Mouse (Mus musculus) heart, embryonic 13.5 days (tissue): ENCODE data around the gene Dcun1d4. TPM values are rescaled to one million over a fixed set of nuclear protein-coding genes. Genes with fewer than 3 reads are reported as not detected.

Experiments
- ATAC-seq: fragments of 200-750 bp; cut with Nextera tagmentation; 2 replicates; pipeline ENCODE4 v1.8.0; 2017; ENCODE audit warnings: moderate TSS enrichment; ENCODE audit not compliant: insufficient number of reproducible peaks, low FRiP score, low TSS enrichment; ENCODE audit errors: extremely low read depth
- H3K27ac ChIP-seq: fragments of 300-500 bp; sonication (generic); replicated peaks from 2 replicates; pipeline ENCODE4 v1.5.1; 2015; ENCODE audit warnings: moderate library complexity, mild to moderate bottlenecking, inconsistent platforms
- H3K27me3 ChIP-seq: fragments of 300-500 bp; sonication (generic); replicated peaks from 2 replicates; pipeline ENCODE4 v1.6.1; 2015; ENCODE audit warnings: mild to moderate bottlenecking, inconsistent platforms
- H3K36me3 ChIP-seq: fragments of 300-500 bp; sonication (generic); 2 replicates; pipeline ENCODE4 v1.6.1; 2015; ENCODE audit warnings: mild to moderate bottlenecking, inconsistent platforms
- H3K4me1 ChIP-seq: fragments of 300-500 bp; sonication (generic); 2 replicates; pipeline ENCODE4 v1.6.1; 2015; ENCODE audit warnings: inconsistent platforms
- H3K4me2 ChIP-seq: fragments of 300-500 bp; sonication (generic); 2 replicates; pipeline ENCODE4 v1.6.1; 2015; ENCODE audit warnings: inconsistent platforms, mild to moderate bottlenecking, moderate library complexity
- H3K4me3 ChIP-seq: fragments of 300-500 bp; sonication (generic); 2 replicates; pipeline ENCODE4 v1.5.1; 2015; ENCODE audit warnings: moderate library complexity, mild to moderate bottlenecking, inconsistent platforms
- H3K9ac ChIP-seq: fragments of 300-500 bp; sonication (generic); 2 replicates; pipeline ENCODE4 v1.6.1; 2015; ENCODE audit warnings: inconsistent platforms, mild to moderate bottlenecking, moderate library complexity
- H3K9me3 ChIP-seq: fragments of 300-500 bp; sonication (generic); 2 replicates; pipeline ENCODE4 v1.6.1; 2016; ENCODE audit warnings: inconsistent platforms
- WGBS: fragments of 180-500 bp; shearing (Covaris S2); methylation state at CpG from one replicate; pipeline ENCODE4 v1.1.7; 2015; ENCODE audit warnings: mixed read lengths; 5-methylcytosine and 5-hydroxymethylcytosine counted together
- polyA plus RNA-seq: library from polyadenylated mRNA; unstranded; fragments of >200 nt; fragmentation: Nextera tagmentation; extraction: Ambion mirVana; gene quantifications from 2 replicates; pipeline ENCODE4 v1.2.1, GENCODE M21; 2015

Dcun1d4 gene
- polyA plus RNA-seq, 1 experiment from 2014 or later, result 15.7 TPM

GRCm38 (mm10) chr5:73602865-73603264, 122.1 kb downstream of the Dcun1d4 start:
- H3K9me3 ChIP-seq, result no peaks in the 10 kb centered on the region; the same call in 1 of the 2 replicates
- no peak for ATAC-seq
- H3K9ac ChIP-seq, result no peak overlapping the region
- no peaks in the 10 kb centered on the region for H3K36me3 ChIP-seq
- WGBS, result 62% methylated on average over 3 of the region's 3 CpGs
- no peak overlapping the region for H3K4me2 ChIP-seq
- no peak overlapping the region for H3K27ac ChIP-seq
- no peak overlapping the region for H3K4me3 ChIP-seq
- H3K27me3 ChIP-seq, result no peaks in the 10 kb centered on the region
- H3K4me1 ChIP-seq, result no peaks in the 10 kb centered on the region

GRCm38 (mm10) chr5:73604542-73604941, 123.7 kb downstream of the Dcun1d4 start:
- no peak overlapping the region for H3K4me3 ChIP-seq
- WGBS, result 82% methylated on average over 6 of the region's 6 CpGs
- no peaks in the 10 kb centered on the region for H3K27me3 ChIP-seq
- no peak for ATAC-seq
- no peak overlapping the region for H3K9ac ChIP-seq
- H3K36me3 ChIP-seq, result no peaks in the 10 kb centered on the region
- no peaks in the 10 kb centered on the region; the same call in 1 of the 2 replicates for H3K9me3 ChIP-seq
- no peak overlapping the region for H3K27ac ChIP-seq
- no peak overlapping the region for H3K4me2 ChIP-seq
- no peaks in the 10 kb centered on the region for H3K4me1 ChIP-seq

GRCm38 (mm10) chr5:73604964-73605363, 124.2 kb downstream of the Dcun1d4 start:
- Histone ChIP-seq H3K4me1 (no peaks in the 10 kb centered on the region), H3K27ac (no peak overlapping the region), H3K9me3 (peaks cover 2% of the 10 kb centered on the region; the same call in 1 of the 2 replicates), H3K9ac (no peak overlapping the region), H3K27me3 (no peaks in the 10 kb centered on the region), H3K4me2 (no peak overlapping the region), H3K4me3 (no peak overlapping the region), H3K36me3 (no peaks in the 10 kb centered on the region)
- WGBS, result 73% methylated on average over 6 of the region's 6 CpGs
- ATAC-seq, result no peak

Other genes with a start within 250 kb of the Dcun1d4 start
- 27.3 and 28.8 TPM in 2 replicates for gene Fryl, start 224.4 kb upstream of the Dcun1d4 start, polyA plus RNA-seq
- gene Ociad1, start 188.2 kb upstream of the Dcun1d4 start, polyA plus RNA-seq, result 220 and 251 TPM in 2 replicates
- gene Ociad2, start 140.0 kb upstream of the Dcun1d4 start, polyA plus RNA-seq, result 17.0 and 19.2 TPM in 2 replicates
- gene Cwh43, start 74.9 kb upstream of the Dcun1d4 start, polyA plus RNA-seq, result not detected in 2 replicates
- 0.07 TPM in 1 of 2 replicates, not detected in the other for gene Lrrc66, start 151.5 kb downstream of the Dcun1d4 start, polyA plus RNA-seq
- gene Sgcb, start 166.8 kb downstream of the Dcun1d4 start, polyA plus RNA-seq, result 27.3 and 28.5 TPM in 2 replicates
- 0.16 and 0.17 TPM in 2 replicates for gene Spata18, start 170.4 kb downstream of the Dcun1d4 start, polyA plus RNA-seq